Mouse (Mus musculus): Measurements from ENCODE around the gene Pecam1.
"Not testable (repeated sequence)": the region's sequence is repeated elsewhere in the genome, so short reads cannot be mapped to it uniquely, and the experiment has no call there.

Gene Pecam1

DNA sequence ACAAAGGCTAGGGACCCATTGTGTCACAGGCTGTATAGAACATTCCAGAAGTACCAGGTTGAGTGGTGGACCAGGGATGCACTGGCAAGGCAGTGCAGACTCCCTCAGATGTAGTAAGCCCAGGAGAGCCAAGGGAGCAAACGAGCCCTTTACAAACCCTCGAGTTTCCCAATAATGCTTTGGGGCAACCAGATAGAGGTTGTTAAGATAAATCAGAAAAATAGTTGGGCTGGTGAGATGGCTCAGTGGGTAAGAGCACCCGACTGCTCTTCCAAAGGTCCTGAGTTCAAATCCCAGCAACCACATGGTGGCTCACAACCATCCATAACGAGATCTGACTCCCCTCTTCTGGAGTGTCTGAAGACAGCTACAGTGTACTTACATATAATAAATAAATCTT is 131.7 kb downstream of the Pecam1 start:
- not testable (repeated sequence) for DNase-seq

DNA sequence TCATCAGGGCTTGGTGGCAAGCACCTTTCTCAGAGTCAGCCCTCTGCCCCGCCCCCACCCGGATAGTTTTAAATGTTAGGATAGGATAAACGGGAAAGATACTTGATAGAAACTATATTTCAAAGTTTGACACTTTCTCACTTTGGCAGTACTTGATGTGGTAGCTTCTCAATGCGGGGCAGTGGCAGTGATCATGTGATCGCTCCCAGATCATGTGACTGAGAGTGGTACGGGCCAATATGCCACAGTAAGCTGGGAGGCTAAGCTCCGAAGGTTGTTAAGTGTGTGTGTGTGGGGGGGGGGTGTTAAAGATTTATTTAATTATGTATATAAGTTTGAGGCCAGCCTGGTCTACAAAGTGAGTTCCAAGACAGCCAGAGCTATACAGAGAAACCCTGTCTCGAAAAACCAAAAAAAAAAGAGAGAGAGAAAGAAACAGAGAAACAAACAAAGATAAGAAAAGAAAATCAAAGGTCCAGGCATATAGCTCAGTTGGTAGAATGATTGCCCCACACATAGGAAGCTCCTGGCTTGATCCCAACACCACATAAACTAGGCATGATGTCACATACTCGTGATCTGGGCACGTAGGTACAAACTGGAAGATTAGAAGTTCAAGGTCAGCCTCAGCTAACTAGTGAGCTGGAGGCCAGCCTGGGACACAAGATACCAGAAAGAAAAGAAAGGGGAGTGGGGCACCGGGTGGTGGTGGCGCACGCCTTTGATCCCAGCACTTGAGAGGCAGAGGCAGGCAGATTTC is 132.4 kb downstream of the Pecam1 start:
- no peak for DNase-seq

- no peak for DNase-seq
Measured at GRCm38 (mm10) chr11:106615561-106615960, 134.9 kb downstream of the Pecam1 start.

- DNase-seq: no peak
Measured at GRCm38 (mm10) chr11:106614339-106614645, 136.1 kb downstream of the Pecam1 start.

DNA sequence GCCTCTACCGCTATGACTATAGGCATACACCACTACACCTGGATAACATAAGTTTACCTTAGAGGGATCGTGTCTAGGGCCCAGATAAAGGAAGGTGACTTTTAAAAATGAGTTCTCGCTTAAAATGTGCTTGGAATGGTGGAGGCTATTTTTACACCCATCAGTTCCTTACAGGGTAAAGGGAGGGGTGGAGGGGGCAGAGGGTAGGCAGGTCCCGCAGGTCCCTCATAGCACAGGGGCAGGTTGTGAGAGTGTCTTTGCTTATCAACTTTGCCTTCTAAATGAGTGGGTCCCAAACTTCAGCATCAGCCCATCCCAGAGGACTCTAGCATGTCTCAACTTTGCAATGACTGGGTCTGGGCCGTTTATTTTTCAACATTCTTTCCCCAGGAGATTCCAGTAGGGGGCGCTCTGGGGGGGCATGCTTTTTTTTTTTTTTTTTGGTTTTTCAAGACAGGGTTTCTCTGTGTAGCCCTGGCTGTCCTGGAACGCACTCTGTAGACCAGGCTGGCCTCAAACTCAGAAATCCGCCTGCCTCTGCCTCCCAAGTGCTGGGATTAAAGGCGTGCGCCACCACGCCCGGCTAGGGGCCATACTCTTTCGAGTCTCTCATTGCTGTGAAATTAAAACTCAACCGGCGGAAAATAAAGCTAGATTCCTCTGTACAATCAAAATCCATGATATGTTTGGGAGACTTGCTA is 136.6 kb downstream of the Pecam1 start:
- DNase-seq: peak; percentile 68

DNA sequence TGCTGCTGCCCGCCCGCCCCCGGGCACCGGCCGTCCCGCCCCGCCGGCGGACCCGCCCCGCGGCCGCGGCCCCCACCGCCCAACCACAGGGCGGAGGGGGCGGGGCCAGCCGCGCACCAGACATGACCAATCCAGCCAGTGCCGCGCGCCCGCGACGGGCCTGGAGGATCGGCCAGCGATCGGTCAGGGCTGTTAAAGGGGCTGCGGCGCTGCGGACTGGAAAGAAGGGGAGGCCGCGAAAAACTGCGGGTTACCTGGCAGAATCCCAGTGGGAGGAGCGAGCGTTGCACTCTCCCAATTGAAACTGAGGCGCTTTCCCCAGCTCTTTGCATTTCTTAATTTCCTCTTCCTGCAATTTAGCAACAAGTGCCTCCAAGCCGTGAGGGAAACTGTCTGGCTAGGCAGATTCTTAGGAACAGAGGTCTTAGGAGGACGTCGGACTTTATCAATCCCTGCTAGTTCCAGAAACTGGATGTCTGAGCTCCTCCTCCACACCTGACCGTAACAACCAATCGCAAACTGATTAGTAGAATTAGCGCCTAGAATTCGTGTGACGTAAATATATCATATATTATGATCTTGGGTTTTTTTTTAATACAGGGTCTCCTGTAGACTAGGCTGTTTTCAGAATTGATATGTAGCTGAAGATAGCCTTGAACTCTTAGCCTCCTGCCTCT is 137.3 kb downstream of the Pecam1 start, which contains the start of gene Tex2:
Gene Tex2 (minus strand): TSS at position 463 of the 677 bp plus-strand sequence.
- DNase-seq: peak; percentile 96

- peak; percentile 61 for DNase-seq
Measured at GRCm38 (mm10) chr11:106612209-106612960, 138.0 kb downstream of the Pecam1 start.

DNA sequence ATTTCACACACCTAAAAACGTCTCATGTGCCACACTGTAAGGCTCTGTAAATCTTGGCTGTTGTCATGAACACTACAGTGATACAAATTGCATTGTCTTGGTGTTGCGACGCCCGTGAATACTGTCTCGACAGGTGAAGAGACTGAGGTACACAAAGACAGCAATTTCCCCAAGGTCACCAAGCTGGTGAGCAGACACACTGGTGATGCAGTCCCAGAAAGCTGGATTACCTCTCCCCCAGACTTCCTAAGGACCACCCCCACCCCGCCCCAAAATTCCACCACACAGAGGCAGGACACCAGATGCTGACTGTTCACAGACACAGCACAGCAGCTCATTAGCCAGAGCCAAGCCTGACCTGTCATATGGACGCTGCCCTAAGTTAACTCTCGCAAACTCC is 140.7 kb downstream of the Pecam1 start:
- no peak for DNase-seq

GRCm38 (mm10) chr11:106607316-106607715 is 143.1 kb downstream of the Pecam1 start:
- DNase-seq: no peak

DNA sequence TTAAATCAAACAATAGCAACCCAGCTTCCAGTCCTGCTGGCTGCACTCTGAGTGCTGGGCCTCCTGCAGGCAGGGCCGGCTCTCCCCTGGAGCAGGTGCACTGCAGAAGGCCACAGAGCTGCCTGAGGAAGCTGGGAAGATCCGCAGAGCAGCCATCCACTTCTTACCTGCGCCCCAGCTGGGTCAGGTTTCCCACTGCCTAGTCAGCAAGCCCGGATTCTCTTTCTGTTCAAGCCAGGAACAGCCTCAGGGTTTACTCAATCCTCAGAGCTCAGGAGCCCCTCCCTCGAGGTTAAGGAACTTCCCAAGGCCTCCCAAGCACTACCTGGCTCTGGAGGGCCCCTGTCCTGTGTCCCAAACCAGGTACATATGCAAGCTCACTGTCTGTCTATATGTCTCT is 144.4 kb downstream of the Pecam1 start:
- DNase-seq: no peak

All from thymus, postnatal 4 days (tissue).